Mouse (Mus musculus): ENCODE measurements around the gene Fbxo40.

Fbxo40 gene

DNA sequence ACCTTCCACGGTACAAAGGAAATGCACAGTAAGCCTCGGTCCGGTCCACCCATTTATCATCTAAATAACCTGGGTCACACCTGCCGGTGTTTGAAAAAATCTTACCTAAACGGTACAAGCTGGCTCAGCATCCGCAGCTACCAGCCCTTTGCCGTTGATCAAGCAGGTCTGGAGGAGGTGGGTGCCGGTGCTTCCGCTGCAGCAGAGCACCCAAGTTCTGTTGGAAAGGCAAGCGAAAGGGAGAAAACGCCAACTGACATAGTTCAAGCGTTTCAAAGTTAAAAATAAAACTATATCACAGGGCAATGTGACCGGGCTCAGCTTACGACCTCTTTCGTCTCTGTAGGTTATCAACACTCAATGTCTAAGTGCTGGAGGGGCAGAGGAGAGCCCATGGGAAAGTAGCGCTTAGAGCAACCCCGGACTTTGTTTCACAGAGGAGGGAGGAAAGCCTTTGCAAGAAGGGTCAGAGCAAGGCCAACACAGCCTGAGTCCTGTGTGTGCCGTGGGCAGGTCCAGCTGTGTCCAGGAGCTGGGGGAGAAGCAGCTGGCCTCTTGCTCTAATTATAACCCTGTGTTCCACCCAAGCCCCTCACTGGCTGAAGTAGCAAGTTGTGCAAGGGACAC lies at the start of gene Fbxo40:
TSS of gene Fbxo40 (minus strand) at position 469 of the 627 bp plus-strand sequence.
- DNase-seq: no peak

- no peak for DNase-seq
Observed at GRCm38 (mm10) chr16:37034751-37035150, 44.5 kb upstream of the Fbxo40 start.

GRCm38 (mm10) chr16:37031996-37032395 lies 41.7 kb upstream of the Fbxo40 start:
- DNase-seq: no peak

- no peak for DNase-seq
Observed at GRCm38 (mm10) chr16:37027581-37027980, 37.3 kb upstream of the Fbxo40 start.

DNA sequence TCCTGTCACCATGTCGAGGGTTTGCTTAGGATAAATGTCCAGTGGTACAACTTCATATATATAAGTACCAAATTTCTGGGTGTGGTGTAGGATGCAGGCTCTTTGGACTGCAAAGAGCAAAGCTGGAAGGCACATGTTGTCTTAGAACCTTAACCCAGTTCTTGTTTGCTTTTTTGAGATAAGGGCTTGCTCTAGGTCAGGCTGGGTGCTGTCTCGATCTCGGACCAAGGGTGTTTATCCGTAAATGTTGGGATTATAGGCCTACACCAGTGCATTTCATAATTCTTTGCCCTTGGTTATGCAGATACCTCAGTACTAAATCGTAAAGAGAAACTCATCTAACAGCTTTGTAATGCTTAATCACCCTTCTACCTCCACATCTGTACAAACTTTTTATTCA lies 22.1 kb upstream of the Fbxo40 start:
- no peak for DNase-seq

GRCm38 (mm10) chr16:37011922-37012289 lies 21.6 kb upstream of the Fbxo40 start:
- no peak for DNase-seq

DNA sequence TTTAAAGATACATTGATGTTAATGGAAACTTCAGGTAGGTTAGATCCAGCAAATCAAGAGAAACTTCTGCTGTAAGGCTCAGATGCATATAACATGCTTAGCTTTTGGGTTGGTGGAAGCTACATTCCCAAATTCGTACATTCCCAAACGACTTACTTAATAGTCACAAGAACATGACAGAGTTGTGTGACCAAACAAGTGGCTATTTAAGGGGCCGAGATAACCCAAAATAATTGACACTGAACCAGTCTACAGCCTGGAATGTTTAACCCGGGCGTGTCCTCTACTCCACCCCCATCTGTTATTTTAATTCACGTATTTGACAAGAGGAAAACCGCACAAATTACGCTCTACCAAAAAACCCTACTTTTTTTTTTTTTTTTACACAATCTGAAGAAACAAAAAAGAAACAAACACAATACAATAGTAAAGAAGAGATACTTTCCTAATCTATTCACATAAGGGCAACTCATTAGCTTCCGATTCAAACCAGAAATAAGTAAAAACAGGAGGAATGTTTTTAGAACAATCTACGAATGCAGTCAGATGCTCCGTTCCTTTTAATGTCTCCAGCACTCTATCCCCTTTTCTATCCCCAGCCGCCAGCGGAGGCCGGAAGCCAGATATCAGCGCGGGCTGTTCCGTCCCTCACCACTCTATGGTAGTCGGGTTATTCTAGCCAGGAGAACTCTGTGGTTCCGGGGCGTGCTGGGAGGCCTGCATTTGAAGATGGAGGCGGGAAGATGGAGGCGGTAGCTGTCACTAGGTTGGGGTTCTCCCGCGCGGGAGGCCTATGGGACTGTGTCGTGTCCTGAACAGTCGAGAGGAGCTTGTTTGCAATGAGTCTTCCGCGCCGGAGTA lies 21.0 kb upstream of the Fbxo40 start, which contains the start of gene Polq:
TSS of gene Polq (plus strand) at position 726 of the 861 bp plus-strand sequence.
- DNase-seq: peak; percentile 89

GRCm38 (mm10) chr16:37010370-37010769 lies 20.1 kb upstream of the Fbxo40 start:
- no peak for DNase-seq

GRCm38 (mm10) chr16:37009262-37009661 lies 19.0 kb upstream of the Fbxo40 start:
- no peak for DNase-seq

GRCm38 (mm10) chr16:36999366-36999972 lies 9.2 kb upstream of the Fbxo40 start:
- no peak for DNase-seq

GRCm38 (mm10) chr16:36997650-36998049 lies 7.4 kb upstream of the Fbxo40 start:
- DNase-seq: no peak

- no peak for DNase-seq
Observed at GRCm38 (mm10) chr16:36989493-36989892, 774 bp downstream of the Fbxo40 start.

GRCm38 (mm10) chr16:36988066-36988465 lies 2.2 kb downstream of the Fbxo40 start:
- no peak for DNase-seq

- DNase-seq: no peak
Observed at GRCm38 (mm10) chr16:36987399-36987798, 2.9 kb downstream of the Fbxo40 start.

- no peak for DNase-seq
Observed at GRCm38 (mm10) chr16:36985636-36986042, 4.6 kb downstream of the Fbxo40 start.

GRCm38 (mm10) chr16:36983796-36984195 lies 6.5 kb downstream of the Fbxo40 start:
- DNase-seq: no peak

DNA sequence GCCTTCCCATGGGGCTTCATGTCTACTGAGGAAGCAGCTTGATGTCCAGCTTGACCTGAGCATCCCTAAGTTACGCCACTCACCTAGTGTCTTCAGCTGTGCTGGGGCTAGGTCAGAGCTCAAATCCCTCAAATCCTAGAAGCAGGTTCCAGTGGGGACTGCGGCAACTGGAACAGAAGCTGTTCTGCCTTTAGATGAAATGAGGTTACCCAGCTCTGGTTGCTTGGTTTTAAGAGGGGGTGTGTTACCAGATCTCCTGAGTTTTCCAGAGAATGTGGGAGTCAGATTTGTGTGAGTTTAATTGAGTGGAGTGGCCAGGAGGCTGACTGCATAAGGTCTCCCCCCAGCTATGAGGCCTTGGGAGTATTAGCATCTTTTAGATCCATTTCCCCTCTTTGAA lies 11.1 kb downstream of the Fbxo40 start:
- no peak for DNase-seq

GRCm38 (mm10) chr16:36963415-36963814 lies 26.9 kb downstream of the Fbxo40 start:
- DNase-seq: no peak

- no peak for DNase-seq
Observed at GRCm38 (mm10) chr16:36955106-36955505, 35.2 kb downstream of the Fbxo40 start.

- DNase-seq: peak; percentile 10
Observed at GRCm38 (mm10) chr16:36951029-36951428, 39.2 kb downstream of the Fbxo40 start.

- no peak for DNase-seq
Observed at GRCm38 (mm10) chr16:36949614-36950336, 40.5 kb downstream of the Fbxo40 start.

DNA sequence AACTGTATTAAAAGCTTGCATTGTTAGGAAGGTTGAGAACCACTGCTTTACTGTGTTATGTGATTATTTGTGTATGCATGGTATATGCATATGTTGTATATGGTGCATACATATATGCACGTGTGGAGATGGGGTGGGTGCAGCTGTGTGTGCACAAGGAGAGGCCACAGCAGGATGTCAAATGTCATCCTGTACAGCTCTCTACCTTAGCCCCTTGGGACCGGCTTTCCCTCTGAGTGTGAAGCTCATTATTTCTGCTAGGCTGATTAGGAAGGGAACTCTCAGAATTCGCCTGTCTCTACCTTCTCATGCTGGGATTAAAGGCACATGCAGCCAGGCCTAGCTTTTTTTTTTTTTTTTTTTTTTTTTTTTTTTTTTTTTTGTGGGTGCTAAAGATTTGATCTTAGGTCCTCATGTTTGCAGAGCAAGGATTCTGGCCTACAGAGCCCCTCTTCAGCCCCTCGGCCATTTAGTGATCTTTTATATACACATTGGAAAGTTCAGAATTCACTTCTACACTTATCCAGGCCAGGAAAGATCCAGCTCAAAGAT lies 42.5 kb downstream of the Fbxo40 start:
- no peak for DNase-seq
